Mouse (Mus musculus) heart, embryonic 14.5 days (tissue): Measurements from ENCODE around the gene Cmip. TPM values are rescaled to one million over a fixed set of nuclear protein-coding genes. Genes with fewer than 3 reads are reported as not detected.

Experiments used
- ATAC-seq: fragments of 200-750 bp; cut with Nextera tagmentation; 2 replicates; pipeline ENCODE4 v1.8.0; 2017; ENCODE audit warnings: low read depth, moderate TSS enrichment; ENCODE audit not compliant: insufficient number of reproducible peaks, insufficient read depth, low FRiP score
- H3K27ac ChIP-seq, 2 experiments: fragments of 200-500 bp in 1 of 2; fragments of 300-500 bp in 1 of 2; sonication (generic) in 1 of 2; replicated peaks in 1 of 2; 2 replicates each; pipeline ENCODE4 v1.5.1; 2012 to 2014; ENCODE audit warnings: low read depth in 2 of 2, low read length in 2 of 2, control low read depth in 1 of 2, mild to moderate bottlenecking in 1 of 2, mixed read lengths in 1 of 2; ENCODE audit not compliant: control insufficient read depth in 1 of 2, insufficient read depth in 1 of 2
- H3K27me3 ChIP-seq: fragments of 300-500 bp; sonication (generic); 2 replicates; pipeline ENCODE4 v1.6.1; 2014; ENCODE audit warnings: mild to moderate bottlenecking, low read length, control low read depth; ENCODE audit not compliant: control insufficient read depth, insufficient read depth
- H3K36me3 ChIP-seq: fragments of 300-500 bp; sonication (generic); 2 replicates; pipeline ENCODE4 v1.6.1; 2014; ENCODE audit warnings: mild to moderate bottlenecking, control low read depth, low read length, mixed read lengths; ENCODE audit not compliant: control insufficient read depth, insufficient read depth
- H3K4me1 ChIP-seq, 2 experiments: fragments of 200-500 bp in 1 of 2; fragments of 300-500 bp in 1 of 2; sonication (generic) in 1 of 2; 2 replicates each; pipeline ENCODE4 v1.6.1; 2012 to 2014; ENCODE audit warnings: low read length in 2 of 2, control low read depth in 1 of 2, mixed read lengths in 1 of 2; ENCODE audit not compliant: control insufficient read depth in 2 of 2, insufficient read depth in 2 of 2
- H3K4me2 ChIP-seq: fragments of 300-500 bp; sonication (generic); 2 replicates; pipeline ENCODE4 v1.6.1; 2014; ENCODE audit warnings: mild to moderate bottlenecking, low read length
- H3K4me3 ChIP-seq, 2 experiments: fragments of 200-500 bp in 1 of 2; fragments of 300-500 bp in 1 of 2; sonication (generic) in 1 of 2; 2 replicates each; pipeline ENCODE4 v1.5.1; 2012 to 2014; ENCODE audit warnings: low read length in 2 of 2, mild to moderate bottlenecking in 2 of 2, control low read depth in 1 of 2, low read depth in 1 of 2, moderate library complexity in 1 of 2; ENCODE audit not compliant: control insufficient read depth in 1 of 2, insufficient read depth in 1 of 2
- H3K9ac ChIP-seq: fragments of 300-500 bp; sonication (generic); 2 replicates; pipeline ENCODE4 v1.6.1; 2014; ENCODE audit warnings: mild to moderate bottlenecking, low read length
- H3K9me3 ChIP-seq: fragments of 300-500 bp; sonication (generic); 2 replicates; pipeline ENCODE4 v1.6.1; 2016; ENCODE audit warnings: low read length, control low read depth; ENCODE audit not compliant: control insufficient read depth
- WGBS: fragments of 180-500 bp; shearing (Covaris S2); extraction: QIAGEN DNeasy Blood & Tissue Kit; methylation state at CpG from one replicate; pipeline ENCODE4 v1.1.7; 2014; 5-methylcytosine and 5-hydroxymethylcytosine counted together
- polyA plus RNA-seq: library from polyadenylated mRNA; unstranded; fragments of >200 nt; fragmentation: Nextera tagmentation; extraction: Ambion mirVana; gene quantifications from 2 replicates; pipeline ENCODE4 v1.2.1, GENCODE M21; 2014

Gene Cmip
- polyA plus RNA-seq, 1 experiment from 2014 or later = 13.3 TPM

GRCm38 (mm10) chr8:117470342-117470781 lies 213.5 kb downstream of the Cmip start:
- 0 out of 2 replicates have a peak overlapping the region, but pooled peaks have one; percentile 23 for H3K9ac ChIP-seq
- 0% methylated on average over 9 of the region's 14 CpGs for WGBS
- no peaks in the 10 kb centered on the region for H3K9me3 ChIP-seq
- H3K36me3 ChIP-seq = no peaks in the 10 kb centered on the region
- peak; percentile 77 for ATAC-seq
- H3K27ac ChIP-seq = no peak overlapping the region; a peak in 1 of 4 replicates
- peak overlapping the region; percentile 61 for H3K4me2 ChIP-seq
- no peaks in the 10 kb centered on the region for H3K27me3 ChIP-seq
- peak overlapping the region; percentile 8 to 35; a peak in 3 of 4 replicates for H3K4me3 ChIP-seq
- peaks cover 10 to 11% of the 10 kb centered on the region in 2 experiments for H3K4me1 ChIP-seq

- peaks cover 10 to 11% of the 10 kb centered on the region in 2 experiments for H3K4me1 ChIP-seq
- no peak overlapping the region for H3K27ac ChIP-seq
- no peak overlapping the region for H3K4me2 ChIP-seq
- no peaks in the 10 kb centered on the region for H3K36me3 ChIP-seq
- WGBS = 16% methylated on average over 3 of the region's 3 CpGs
- no peak for ATAC-seq
- H3K27me3 ChIP-seq = no peaks in the 10 kb centered on the region
- H3K9me3 ChIP-seq = no peaks in the 10 kb centered on the region
- no peak overlapping the region for H3K9ac ChIP-seq
- H3K4me3 ChIP-seq = no peak overlapping the region
Observed at GRCm38 (mm10) chr8:117471174-117471573, 214.3 kb downstream of the Cmip start.

GRCm38 (mm10) chr8:117471655-117472054 lies 214.8 kb downstream of the Cmip start:
- Histone ChIP-seq H3K27ac (no peak overlapping the region), H3K4me3 (no peak overlapping the region), H3K4me1 (peaks cover 10 to 11% of the 10 kb centered on the region in 2 experiments), H3K9me3 (no peaks in the 10 kb centered on the region), H3K27me3 (no peaks in the 10 kb centered on the region), H3K36me3 (no peaks in the 10 kb centered on the region), H3K9ac (no peak overlapping the region), H3K4me2 (no peak overlapping the region)
- no peak for ATAC-seq
- 69% methylated on average over 9 of the region's 9 CpGs for WGBS

- Histone ChIP-seq H3K4me2 (no peak overlapping the region), H3K36me3 (no peaks in the 10 kb centered on the region), H3K27ac (no peak overlapping the region), H3K4me3 (no peak overlapping the region), H3K9me3 (no peaks in the 10 kb centered on the region), H3K4me1 (peaks cover 10 to 11% of the 10 kb centered on the region in 2 experiments), H3K27me3 (no peaks in the 10 kb centered on the region), H3K9ac (no peak overlapping the region)
- 80% methylated on average over 4 of the region's 4 CpGs for WGBS
- no peak for ATAC-seq
Observed at GRCm38 (mm10) chr8:117472332-117472731, 215.5 kb downstream of the Cmip start.

- Histone ChIP-seq H3K9ac (no peak overlapping the region), H3K27me3 (no peaks in the 10 kb centered on the region), H3K36me3 (no peaks in the 10 kb centered on the region), H3K4me2 (no peak overlapping the region), H3K9me3 (peaks cover 2% of the 10 kb centered on the region; the same call in 1 of the 2 replicates), H3K4me3 (no peak overlapping the region), H3K27ac (no peak overlapping the region), H3K4me1 (peaks cover 7 to 8% of the 10 kb centered on the region in 2 experiments)
- 0 out of 2 replicates have a peak, but pooled peaks have one; percentile 34 for ATAC-seq
- 0% methylated on average over 5 of the region's 5 CpGs for WGBS
Observed at GRCm38 (mm10) chr8:117474944-117475343, 218.1 kb downstream of the Cmip start.

GRCm38 (mm10) chr8:117475819-117476218 lies 219.0 kb downstream of the Cmip start:
- no peak overlapping the region for H3K27ac ChIP-seq
- H3K9me3 ChIP-seq = peaks cover 8% of the 10 kb centered on the region; the same call in 1 of the 2 replicates
- H3K4me1 ChIP-seq = no peaks in the 10 kb centered on the region; a peak in 1 of 4 replicates
- no peak overlapping the region for H3K4me2 ChIP-seq
- no peak overlapping the region for H3K9ac ChIP-seq
- no peak for ATAC-seq
- H3K36me3 ChIP-seq = no peaks in the 10 kb centered on the region
- H3K27me3 ChIP-seq = no peaks in the 10 kb centered on the region
- WGBS = 68% methylated on average over 7 of the region's 7 CpGs
- no peak overlapping the region for H3K4me3 ChIP-seq

GRCm38 (mm10) chr8:117478082-117478481 lies 221.2 kb downstream of the Cmip start:
- H3K4me2 ChIP-seq = no peak overlapping the region
- no peaks in the 10 kb centered on the region for H3K36me3 ChIP-seq
- H3K4me3 ChIP-seq = no peak overlapping the region
- no peaks in the 10 kb centered on the region for H3K4me1 ChIP-seq
- H3K27me3 ChIP-seq = no peaks in the 10 kb centered on the region
- no peak for ATAC-seq
- no peak overlapping the region for H3K9ac ChIP-seq
- peaks cover 8% of the 10 kb centered on the region; the same call in 1 of the 2 replicates for H3K9me3 ChIP-seq
- H3K27ac ChIP-seq = no peak overlapping the region

GRCm38 (mm10) chr8:117479996-117480395 lies 223.1 kb downstream of the Cmip start:
- WGBS = 88% methylated on average over 9 of the region's 9 CpGs
- no peak overlapping the region for H3K27ac ChIP-seq
- ATAC-seq = no peak

More at GRCm38 (mm10) chr8:117479996-117480395, 223.1 kb downstream of the Cmip start:
- Histone ChIP-seq H3K4me3 (no peak overlapping the region), H3K27me3 (no peaks in the 10 kb centered on the region), H3K4me1 (no peaks in the 10 kb centered on the region), H3K4me2 (no peak overlapping the region), H3K9me3 (peaks cover 8% of the 10 kb centered on the region; the same call in 1 of the 2 replicates), H3K9ac (no peak overlapping the region), H3K36me3 (no peaks in the 10 kb centered on the region)
